Mouse (Mus musculus) lung, postnatal 0 days (tissue): ENCODE measurements around the gene Chrdl2.

Experiments
- CTCF ChIP-seq: IDR thresholded peaks from 2 replicates; pipeline ENCODE4 v1.5.1; 2016; ENCODE audit warnings: antibody characterized with exemption, mild to moderate bottlenecking
- EP300 ChIP-seq: IDR thresholded peaks from 2 replicates; pipeline ENCODE4 v1.6.1; 2016; ENCODE audit warnings: antibody characterized with exemption, mild to moderate bottlenecking, control low read depth

GRCm38 (mm10) chr7:99962536-99963236, 43.3 kb upstream of the Chrdl2 start:
- TF ChIP-seq CTCF (no peak), EP300 (peak; percentile 93)
